ENCODE assay signal across 9 mouse cellular contexts in genomic region chr17:34263811-34264371, GRCm38 (mm10). TPM values are rescaled to one million over a fixed set of nuclear protein-coding genes. Genes with fewer than 3 reads are reported as not detected.
A peak's percentile ranks its signal among the peaks of the same experiment; 100 is the strongest.
DNase-seq lines count a peak whose midpoint lies in the region; ATAC-seq and TF ChIP-seq lines count a peak whose summit lies in the region.
"Had no signal": no experiment of that assay in that cellular context is flagged by ENCODE, and none has a peak within 500 bp of the region (broad histone marks: within the 10 kb centered on the region; RNA-seq: fewer than 3 reads in every experiment).

No protein-coding gene starts in this region.

- H3K27me3 ChIP-seq in kidney, adult 2 months (replicated peaks; ENCODE audit: control insufficient read depth, insufficient read depth, low read length), result 0 out of 2 replicates have a peak, but pooled peaks cover 2% of the 10 kb centered on the region
- H3K27me3 ChIP-seq in limb, embryonic 14.5 days (ENCODE audit: control insufficient read depth, insufficient read depth, low read length), result peaks cover 27% of the 10 kb centered on the region
- H3K27me3 ChIP-seq in midbrain, embryonic 15.5 days (replicated peaks), result peaks cover 11% of the 10 kb centered on the region

- TF ChIP-seq CTCF in kidney, adult 2 months (conservative IDR thresholded peaks at IDR 0.05; ENCODE audit: insufficient read depth, insufficient read length, low read depth, low read length), result 0 out of 2 replicates have a peak, but pooled peaks have one; percentile 13

- WGBS in kidney, adult 2 months, result 14% methylated on average over 14 of the region's 14 CpGs
- WGBS in limb, embryonic 14.5 days, result 5% methylated on average over 14 of the region's 14 CpGs
- 4% methylated on average over 14 of the region's 14 CpGs for WGBS in midbrain, embryonic 15.5 days

- H3K4me3 ChIP-seq in kidney, adult 2 months (ENCODE audit: insufficient read depth, low read depth, low read length), result peak overlapping the region; percentile 76
- peak overlapping the region; percentile 46 for H3K4me3 ChIP-seq in limb, embryonic 14.5 days (replicated peaks; ENCODE audit: low read length)
- H3K4me3 ChIP-seq in midbrain, embryonic 15.5 days, result peak overlapping the region; percentile 51

- no peaks in the 10 kb centered on the region for H3K9me3 ChIP-seq in limb, embryonic 14.5 days (ENCODE audit: control insufficient read depth, low read length)
- no peaks in the 10 kb centered on the region for H3K9me3 ChIP-seq in midbrain, embryonic 15.5 days

- no peaks in the 10 kb centered on the region for H3K36me3 ChIP-seq in kidney, adult 2 months (ENCODE audit: control insufficient read depth, insufficient read depth, low read length)
- no peaks in the 10 kb centered on the region for H3K36me3 ChIP-seq in limb, embryonic 14.5 days (ENCODE audit: control insufficient read depth, insufficient read depth, low read length)
- no peaks in the 10 kb centered on the region for H3K36me3 ChIP-seq in midbrain, embryonic 15.5 days (replicated peaks)

- TF ChIP-seq POLR2A in kidney, adult 2 months (IDR thresholded peaks at IDR 0.05; ENCODE audit: low read depth, low read length), result no peak
- TF ChIP-seq POLR2A in limb, embryonic 14.5 days (IDR thresholded peaks at IDR 0.05; ENCODE audit: borderline replicate concordance, extremely low read depth, insufficient read depth, insufficient read length), result no peak

- peak; percentile 20 for DNase-seq in kidney, adult 2 months
- DNase-seq in kidney, adult 11 months, result no peak
- peak; percentile 27 for DNase-seq in forelimb bud, embryonic 11.5 days (ENCODE audit: low read depth, low spot score)
- DNase-seq in limb, embryonic 14.5 days (ENCODE audit: low spot score), result peak; percentile 7
- DNase-seq in yolk sac, embryonic 10.5 days (ENCODE audit: low spot score), result peak; percentile 47
- DNase-seq in urinary bladder, postnatal 10 days (ENCODE audit: low spot score), result no peak
- no peak for DNase-seq in cerebellum, adult 8-10 months

- ATAC-seq in limb, embryonic 14.5 days (ENCODE audit: low FRiP score, low read depth), result no peak
- ATAC-seq in midbrain, embryonic 15.5 days (replicated peaks), result no peak

- no peaks in the 10 kb centered on the region for H3K4me1 ChIP-seq in kidney, adult 2 months (ENCODE audit: control insufficient read depth, insufficient read depth, low read length)
- 0 out of 2 replicates have a peak, but pooled peaks cover 3% of the 10 kb centered on the region for H3K4me1 ChIP-seq in limb, embryonic 14.5 days (ENCODE audit: control insufficient read depth, insufficient read depth, low read length)
- H3K4me1 ChIP-seq in midbrain, embryonic 15.5 days, result peaks cover 22% of the 10 kb centered on the region

- H3K9ac ChIP-seq in limb, embryonic 14.5 days (ENCODE audit: low read depth, low read length, severe bottlenecking), result no peak overlapping the region
- no peak overlapping the region for H3K9ac ChIP-seq in midbrain, embryonic 15.5 days

- peak overlapping the region; percentile 94 for H3K4me2 ChIP-seq in limb, embryonic 14.5 days (replicated peaks; ENCODE audit: low read depth, low read length, severe bottlenecking)
- H3K4me2 ChIP-seq in midbrain, embryonic 15.5 days, result peak overlapping the region; percentile 98

- no peak overlapping the region for H3K27ac ChIP-seq in kidney, adult 2 months (ENCODE audit: insufficient read depth, low read depth, low read length)
- H3K27ac ChIP-seq in limb, embryonic 14.5 days (replicated peaks; ENCODE audit: low read depth, low read length), result no peak overlapping the region
- H3K27ac ChIP-seq in midbrain, embryonic 15.5 days, result no peak overlapping the region

RNA-seq across cellular contexts. Expression of gene H2-Ab1, which starts 6.4 kb away (rescaled TPM):
- polyA plus RNA-seq in kidney, adult 2 months (2012; rRNA removed), result 419 and 490 TPM in 2 replicates
- 4.8 and 5.6 TPM in 2 replicates for polyA plus RNA-seq in limb, embryonic 14.5 days (2012; rRNA removed)
- 7.6 and 8.0 TPM in 2 replicates for polyA plus RNA-seq in limb, embryonic 14.5 days (2014; fragmentation: Nextera tagmentation; extraction: Ambion mirVana)
- polyA plus RNA-seq in midbrain, embryonic 15.5 days (2015; fragmentation: Nextera tagmentation; extraction: Ambion mirVana), result 1.4 and 2.3 TPM in 2 replicates

RNA-seq across cellular contexts. Expression of gene H2-Aa, which starts 23.7 kb away (rescaled TPM):
- polyA plus RNA-seq in kidney, adult 2 months (2012; rRNA removed), result 192 and 298 TPM in 2 replicates
- polyA plus RNA-seq in limb, embryonic 14.5 days (2012; rRNA removed), result 2.0 and 2.9 TPM in 2 replicates
- 4.1 and 4.5 TPM in 2 replicates for polyA plus RNA-seq in limb, embryonic 14.5 days (2014; fragmentation: Nextera tagmentation; extraction: Ambion mirVana)
- polyA plus RNA-seq in midbrain, embryonic 15.5 days (2015; fragmentation: Nextera tagmentation; extraction: Ambion mirVana), result 0.30 and 0.61 TPM in 2 replicates
- polyA plus RNA-seq: Patski had no signal

RNA-seq across cellular contexts. Expression of gene H2-Ob, which starts 25.2 kb away (rescaled TPM):
- 2.3 and 15.1 TPM in 2 replicates for polyA plus RNA-seq in kidney, adult 2 months (2012; rRNA removed)
- 0.06 and 0.23 TPM in 2 replicates for polyA plus RNA-seq in limb, embryonic 14.5 days (2012; rRNA removed)
- 0.11 TPM in 1 of 2 replicates, not detected in the other for polyA plus RNA-seq in limb, embryonic 14.5 days (2014; fragmentation: Nextera tagmentation; extraction: Ambion mirVana)
- 0.06 and 0.18 TPM in 2 replicates for polyA plus RNA-seq in midbrain, embryonic 15.5 days (2015; fragmentation: Nextera tagmentation; extraction: Ambion mirVana)
- polyA plus RNA-seq: Patski had no signal

RNA-seq across cellular contexts. Expression of gene H2-Eb1, which starts 41.8 kb away (rescaled TPM):
- 128 and 174 TPM in 2 replicates for polyA plus RNA-seq in kidney, adult 2 months (2012; rRNA removed)
- 1.6 and 2.4 TPM in 2 replicates for polyA plus RNA-seq in limb, embryonic 14.5 days (2012; rRNA removed)
- polyA plus RNA-seq in limb, embryonic 14.5 days (2014; fragmentation: Nextera tagmentation; extraction: Ambion mirVana), result 3.4 and 4.6 TPM in 2 replicates
- 2.9 and 3.1 TPM in 2 replicates for polyA plus RNA-seq in midbrain, embryonic 15.5 days (2015; fragmentation: Nextera tagmentation; extraction: Ambion mirVana)

Comparison
In these comparisons a context has a peak if more than half of its experiments do, and no peak if none do; other contexts are left out.
1. DNase-seq: peak in kidney, adult 2 months (single experiment), forelimb bud, embryonic 11.5 days (single experiment), limb, embryonic 14.5 days (single experiment) and yolk sac, embryonic 10.5 days (single experiment); none in kidney, adult 11 months (single experiment), urinary bladder, postnatal 10 days (single experiment) and cerebellum, adult 8-10 months (single experiment).
2. RNA of gene H2-Ab1, which starts 6.4 kb away (polyA plus RNA-seq): 419 to 490 TPM in kidney, adult 2 months; 4.8 to 8.0 TPM in limb, embryonic 14.5 days and 1.4 to 2.3 TPM in midbrain, embryonic 15.5 days; every median in the first group is over 10 times any median in the second.
3. RNA of gene H2-Aa, which starts 23.7 kb away (polyA plus RNA-seq): 192 to 298 TPM in kidney, adult 2 months; 2.0 to 4.5 TPM in limb, embryonic 14.5 days and 0.30 to 0.61 TPM in midbrain, embryonic 15.5 days; every median in the first group is over 10 times any median in the second.
4. Peak in every context shown above with its lines, with median percentiles within 50 percentile points of each other: H3K4me3 ChIP-seq.